Mouse (Mus musculus) brain, embryonic 14.5 days (tissue): ENCODE results near the gene Mvk.

Experiments used
- CTCF ChIP-seq: fragments of 200-500 bp; IDR thresholded peaks from 2 replicates; pipeline ENCODE4 v1.5.1; 2012; ENCODE audit warnings: inconsistent platforms, mild to moderate bottlenecking, moderate library complexity, borderline replicate concordance; ENCODE audit not compliant: insufficient read depth, insufficient read length; ENCODE audit errors: extremely low read depth
- POLR2A ChIP-seq: fragments of 200-500 bp; IDR thresholded peaks from 2 replicates; pipeline ENCODE4 v1.6.1; 2012; ENCODE audit warnings: mild to moderate bottlenecking, inconsistent platforms, borderline replicate concordance; ENCODE audit not compliant: poor library complexity, insufficient read depth, insufficient read length, severe bottlenecking; ENCODE audit errors: extremely low read depth

DNA sequence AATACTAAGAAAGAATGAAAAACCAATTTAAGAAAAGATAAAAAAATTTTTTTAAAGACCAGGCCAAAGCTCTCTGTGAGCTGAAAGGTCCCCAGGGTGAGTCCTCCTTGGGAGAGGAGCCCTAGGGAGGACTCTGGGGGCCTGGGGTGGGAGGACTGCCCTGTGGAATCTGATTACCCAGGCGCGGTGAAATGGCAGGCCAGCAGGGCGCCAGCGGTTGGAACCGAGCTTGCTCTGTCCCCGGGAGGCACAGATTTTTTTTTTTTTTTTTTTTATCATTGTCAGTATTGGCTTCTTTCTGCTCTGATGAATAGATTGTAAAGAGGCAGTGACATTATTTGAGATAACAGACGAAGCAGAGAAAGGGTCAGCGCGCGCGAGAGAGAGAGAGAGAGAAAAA, 22.9 kb downstream of the Mvk start:
- TF ChIP-seq CTCF: no peak
- no peak for TF ChIP-seq POLR2A
